Mouse (Mus musculus) lung, adult 2 months (tissue): ENCODE data around the gene Rora.

ENCODE experiments used
- CTCF ChIP-seq: fragments of 200-500 bp; IDR thresholded peaks from 2 replicates; pipeline ENCODE4 v1.5.1; 2011; ENCODE audit warnings: mild to moderate bottlenecking, low read length, control low read depth; ENCODE audit not compliant: insufficient read depth
- POLR2A ChIP-seq: fragments of 200-500 bp; IDR thresholded peaks from 2 replicates; pipeline ENCODE4 v1.6.1; 2011; ENCODE audit warnings: low read depth, mild to moderate bottlenecking, control low read depth, low read length, borderline replicate concordance; ENCODE audit errors: extremely low read depth

DNA sequence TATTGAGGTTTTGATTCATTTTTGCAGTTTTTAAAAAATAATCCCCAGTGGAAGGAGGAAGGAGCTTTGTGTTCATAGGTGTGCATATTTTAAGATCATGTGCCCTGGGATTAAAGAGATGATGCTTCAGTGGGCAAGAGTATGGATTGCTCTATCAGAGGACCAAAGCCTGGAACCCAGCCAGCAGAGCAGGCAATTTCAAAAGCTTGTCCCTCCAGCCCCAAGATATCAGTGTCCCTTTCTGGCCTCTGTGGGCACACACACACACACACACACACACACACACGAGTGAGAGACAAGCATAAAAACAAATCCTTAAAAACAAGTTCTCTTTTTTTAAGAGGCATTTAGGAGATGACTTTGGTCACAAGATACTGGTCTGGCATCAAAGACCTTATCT is 727.0 kb downstream of the Rora start:
- no peak for TF ChIP-seq POLR2A
- no peak for TF ChIP-seq CTCF
